20 mouse cellular contexts compared by ENCODE assay signal in the genomic region with DNA sequence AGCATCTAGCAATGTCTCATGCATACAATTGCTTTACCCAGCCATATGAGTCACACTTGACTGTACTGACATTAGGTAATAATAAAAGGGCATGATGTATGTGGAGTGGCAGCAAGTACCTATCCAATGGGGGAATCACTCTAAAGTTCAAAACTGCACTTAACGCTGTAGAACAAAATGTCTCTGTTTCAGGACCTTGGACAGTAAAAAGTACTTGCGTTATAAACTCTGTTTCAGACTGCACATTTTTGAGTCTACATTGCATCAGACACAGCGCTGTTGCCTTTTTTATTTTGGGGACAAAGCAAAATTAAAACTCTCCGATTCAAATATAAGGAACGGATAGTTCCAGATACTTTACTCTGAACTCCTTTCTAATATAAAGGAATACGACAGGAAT. TPM values are rescaled to one million over a fixed set of nuclear protein-coding genes. Genes with fewer than 3 reads are reported as not detected.
DNase-seq lines count a peak whose midpoint lies in the region; ATAC-seq and TF ChIP-seq lines count a peak whose summit lies in the region.
"Had no signal": no experiment of that assay in that cellular context is flagged by ENCODE, and none has a peak within 500 bp of the region (broad histone marks: within the 10 kb centered on the region; RNA-seq: fewer than 3 reads in every experiment).

No protein-coding gene starts in this region.

- in situ Hi-C loops in CH12.LX (cut with MboI; ENCODE audit: low pct_ligation_motif_present, low pct_unique_long_range_greater_than_20kb, low sequenced_read_pairs): no loop called here

- H3K9ac ChIP-seq in kidney, postnatal 0 days (ENCODE audit: low read depth, low read length): no peak overlapping the region
- H3K9ac ChIP-seq in CH12.LX (ENCODE audit: insufficient read depth, low read depth): no peak overlapping the region
- no peak overlapping the region for H3K9ac ChIP-seq in heart, embryonic 11.5 days (ENCODE audit: low read depth, low read length)
- H3K9ac ChIP-seq in intestine, postnatal 0 days (ENCODE audit: low read depth, low read length): no peak overlapping the region
- H3K9ac ChIP-seq: forebrain, embryonic 12.5 days; heart, embryonic 15.5 days; limb, embryonic 13.5 days; liver, embryonic 15.5 days had no signal

- no peak overlapping the region for H3K27ac ChIP-seq in kidney, postnatal 0 days
- no peak overlapping the region for H3K27ac ChIP-seq in CH12.LX (ENCODE audit: insufficient read depth, low read depth)
- no peak overlapping the region for H3K27ac ChIP-seq in heart, embryonic 11.5 days (ENCODE audit: low read depth, low read length)
- H3K27ac ChIP-seq in intestine, postnatal 0 days (ENCODE audit: low read depth, low read length): no peak overlapping the region
- H3K27ac ChIP-seq: forebrain, embryonic 12.5 days; heart, adult 2 months; heart, embryonic 15.5 days; limb, embryonic 13.5 days; liver, embryonic 15.5 days; midbrain, embryonic 10.5 days had no signal

- H3K4me3 ChIP-seq in kidney, postnatal 0 days (replicated peaks; ENCODE audit: low read depth, low read length): no peak overlapping the region
- H3K4me3 ChIP-seq in CH12.LX (replicated peaks in 1 of 3; ENCODE audit: low read depth in 2 of 3, low read length in 2 of 3, poor library complexity in 1 of 3): no peak overlapping the region
- H3K4me3 ChIP-seq in heart, embryonic 11.5 days (ENCODE audit: low read depth, low read length): no peak overlapping the region
- H3K4me3 ChIP-seq in intestine, postnatal 0 days (ENCODE audit: low read depth, low read length): no peak overlapping the region
- H3K4me3 ChIP-seq: forebrain, embryonic 12.5 days; heart, adult 2 months; heart, embryonic 15.5 days; limb, embryonic 13.5 days; liver, embryonic 15.5 days; midbrain, embryonic 10.5 days had no signal

- no peak overlapping the region for H3K4me2 ChIP-seq in kidney, postnatal 0 days (ENCODE audit: low read length)
- no peak overlapping the region for H3K4me2 ChIP-seq in CH12.LX (ENCODE audit: insufficient read depth, low read depth, poor library complexity, severe bottlenecking)
- no peak overlapping the region for H3K4me2 ChIP-seq in heart, embryonic 11.5 days
- H3K4me2 ChIP-seq in intestine, postnatal 0 days (replicated peaks; ENCODE audit: low read depth): no peak overlapping the region
- H3K4me2 ChIP-seq: forebrain, embryonic 12.5 days; heart, embryonic 15.5 days; limb, embryonic 13.5 days; liver, embryonic 15.5 days had no signal

- dilution Hi-C loops in CH12.LX (cut with MboI; ENCODE audit: extremely low pct_ligation_motif_present, extremely low pct_unique_long_range_greater_than_20kb, low sequenced_read_pairs): no loop called here

- no peak for ATAC-seq in kidney, postnatal 0 days (replicated peaks; ENCODE audit: low FRiP score, low read depth)
- ATAC-seq in heart, embryonic 11.5 days (replicated peaks; ENCODE audit: insufficient number of reproducible peaks, low FRiP score, low TSS enrichment): no peak
- no peak for ATAC-seq in intestine, postnatal 0 days
- ATAC-seq: inflammation-experienced regulatory T-cells, adult 6 months had no signal

- no peaks in the 10 kb centered on the region for H3K4me1 ChIP-seq in kidney, postnatal 0 days (replicated peaks; ENCODE audit: insufficient read depth, low read length)
- no peaks in the 10 kb centered on the region for H3K4me1 ChIP-seq in CH12.LX (ENCODE audit: control insufficient read depth in 1 of 2, insufficient read depth in 2 of 2)
- no peaks in the 10 kb centered on the region for H3K4me1 ChIP-seq in heart, embryonic 11.5 days (ENCODE audit: control insufficient read depth, insufficient read depth, low read length)
- H3K4me1 ChIP-seq in intestine, postnatal 0 days (replicated peaks; ENCODE audit: control insufficient read depth, insufficient read depth, low read length): no peaks in the 10 kb centered on the region
- H3K4me1 ChIP-seq: forebrain, embryonic 12.5 days; heart, embryonic 15.5 days; limb, embryonic 13.5 days; liver, embryonic 15.5 days; midbrain, embryonic 10.5 days had no signal

- H3K27me3 ChIP-seq in kidney, postnatal 0 days (ENCODE audit: insufficient read depth, low read length): no peaks in the 10 kb centered on the region
- no peaks in the 10 kb centered on the region for H3K27me3 ChIP-seq in CH12.LX (replicated peaks)
- H3K27me3 ChIP-seq in heart, embryonic 11.5 days (ENCODE audit: control insufficient read depth, insufficient read depth, low read length): no peaks in the 10 kb centered on the region
- H3K27me3 ChIP-seq in intestine, postnatal 0 days (replicated peaks; ENCODE audit: control insufficient read depth, insufficient read depth, low read length): no peaks in the 10 kb centered on the region
- H3K27me3 ChIP-seq: forebrain, embryonic 12.5 days; heart, embryonic 15.5 days; limb, embryonic 13.5 days; liver, embryonic 15.5 days had no signal

- no peaks in the 10 kb centered on the region; the same call in 1 of the 2 replicates for H3K9me3 ChIP-seq in kidney, postnatal 0 days (replicated peaks; ENCODE audit: low read length)
- peaks cover 19% of the 10 kb centered on the region for H3K9me3 ChIP-seq in CH12.LX (replicated peaks; ENCODE audit: low read length)
- no peaks in the 10 kb centered on the region for H3K9me3 ChIP-seq in heart, embryonic 11.5 days (replicated peaks; ENCODE audit: control insufficient read depth, low read length)
- no peaks in the 10 kb centered on the region; the same call in 1 of the 2 replicates for H3K9me3 ChIP-seq in intestine, postnatal 0 days (ENCODE audit: control insufficient read depth)
- H3K9me3 ChIP-seq: heart, embryonic 15.5 days; liver, embryonic 15.5 days had no signal

- no peaks in the 10 kb centered on the region for H3K36me3 ChIP-seq in kidney, postnatal 0 days (ENCODE audit: insufficient read depth, low read length)
- H3K36me3 ChIP-seq in CH12.LX (replicated peaks in 1 of 2; ENCODE audit: control insufficient read depth in 1 of 2, insufficient read depth in 1 of 2, low read length in 1 of 2): peaks cover 0 to 11% of the 10 kb centered on the region in 2 experiments
- no peaks in the 10 kb centered on the region for H3K36me3 ChIP-seq in heart, embryonic 11.5 days (ENCODE audit: control insufficient read depth, insufficient read depth, low read length)
- no peaks in the 10 kb centered on the region for H3K36me3 ChIP-seq in intestine, postnatal 0 days (ENCODE audit: control insufficient read depth, insufficient read depth)
- H3K36me3 ChIP-seq: forebrain, embryonic 12.5 days; heart, embryonic 15.5 days; limb, embryonic 13.5 days; liver, embryonic 15.5 days; midbrain, embryonic 10.5 days had no signal

- 57% methylated on average over 6 of the region's 6 CpGs for WGBS in kidney, postnatal 0 days
- WGBS in heart, embryonic 11.5 days (ENCODE audit: insufficient replicate concordance): 56% methylated on average over 6 of the region's 6 CpGs
- WGBS in intestine, postnatal 0 days: 61% methylated on average over 6 of the region's 6 CpGs

- TF ChIP-seq CTCF in kidney, postnatal 0 days (IDR thresholded peaks at IDR 0.05; ENCODE audit: low read depth): no peak
- TF ChIP-seq CTCF in CH12.LX (conservative IDR thresholded peaks at IDR 0.05 in 1 of 2, IDR thresholded peaks at IDR 0.05 in 1 of 2; ENCODE audit: low read depth in 2 of 2, low read length in 2 of 2): no peak
- no peak for TF ChIP-seq CTCF in intestine, postnatal 0 days (IDR thresholded peaks at IDR 0.05; ENCODE audit: low read depth)

- peak; percentile 74 for DNase-seq in kidney, postnatal 0 days (ENCODE audit: low spot score)
- no peak for DNase-seq in kidney, postnatal 25 days
- DNase-seq in 3T3-L1 (ENCODE audit: low read depth, low spot score): peak; percentile 79
- peak; percentile 19 for DNase-seq in CH12.LX (ENCODE audit: extremely low read depth)
- DNase-seq in embryo, embryonic 10.5 days (ENCODE audit: low spot score): peak; percentile 67
- DNase-seq in urinary bladder, postnatal 25 days (ENCODE audit: low spot score): no peak
- DNase-seq: cerebellum, adult 2 months; gastrocnemius, postnatal 25 days; heart, adult 2 months; kidney, adult 8-10 months; lung, postnatal 36 days; thymus, postnatal 25 days had no signal

- TF ChIP-seq POLR2A in CH12.LX (IDR thresholded peaks at IDR 0.05; ENCODE audit: low read depth, low read length): no peak

- no peaks in the 10 kb centered on the region for H3K79me2 ChIP-seq in CH12.LX (replicated peaks; ENCODE audit: control insufficient read depth, extremely low read depth, insufficient read depth, poor library complexity, severe bottlenecking)

- TF ChIP-seq EP300 in CH12.LX (IDR thresholded peaks at IDR 0.05; ENCODE audit: low read length): no peak

- TF ChIP-seq RAD21 in CH12.LX (IDR thresholded peaks at IDR 0.05; ENCODE audit: low read depth, low read length): no peak

TF ChIP-seq in CH12.LX, 34 proteins besides CTCF, POLR2A, EP300 and RAD21:
- TF ChIP-seq SIN3A (IDR thresholded peaks at IDR 0.05; ENCODE audit: low read length) (peak; percentile 74; the same call in 1 of the 2 replicates), BHLHE40 (IDR thresholded peaks at IDR 0.05; ENCODE audit: low read depth, low read length) (no peak), JUN (IDR thresholded peaks at IDR 0.05; ENCODE audit: insufficient read depth, low read depth, low read length) (no peak), MXI1 (IDR thresholded peaks at IDR 0.05; ENCODE audit: low read depth, low read length) (peak; percentile 51; the same call in 1 of the 2 replicates), KAT2A (IDR thresholded peaks at IDR 0.05; ENCODE audit: insufficient replicate concordance, low read length) (no peak), MEF2A (IDR thresholded peaks at IDR 0.05; ENCODE audit: borderline replicate concordance, low read depth, low read length) (no peak), TBP (conservative IDR thresholded peaks at IDR 0.05; ENCODE audit: low read depth, low read length) (no peak), ETS1 (conservative IDR thresholded peaks at IDR 0.05; ENCODE audit: low read depth, low read length) (no peak), ZC3H11A (IDR thresholded peaks at IDR 0.05; ENCODE audit: low read depth, low read length) (no peak)

RNA-seq across cellular contexts. Expression of gene Kcnk10, which starts 10.5 kb away (rescaled TPM):
- 0.49 and 0.79 TPM in 2 replicates for polyA plus RNA-seq in kidney, postnatal 0 days (2015; fragmentation: Nextera tagmentation; extraction: Ambion mirVana)
- total RNA-seq in CH12.LX (2012; rRNA removed): 4.4 and 7.5 TPM in 2 replicates
- total RNA-seq in CH12.LX (2014; rRNA removed): 3.8 and 4.3 TPM in 2 replicates
- polyA plus RNA-seq in CH12.LX (2012; ENCODE audit: insufficient read length, low read depth): 2.3 and 2.4 TPM in 2 replicates
- 0.25 and 0.44 TPM in 2 replicates for polyA plus RNA-seq in heart, embryonic 11.5 days (2014; fragmentation: Nextera tagmentation; extraction: Ambion mirVana)
- polyA plus RNA-seq in intestine, postnatal 0 days (2015; fragmentation: Nextera tagmentation; extraction: Ambion mirVana): 0.74 and 1.3 TPM in 2 replicates
- total RNA-seq: gastrocnemius, postnatal 25 days; heart, adult 2 months had no signal
- polyA plus RNA-seq: inflammation-experienced regulatory T-cells, adult 6 months had no signal

RNA-seq across cellular contexts. Expression of gene Spata7, which starts 39.4 kb away (rescaled TPM):
- 11.3 and 13.2 TPM in 2 replicates for polyA plus RNA-seq in kidney, postnatal 0 days (2015; fragmentation: Nextera tagmentation; extraction: Ambion mirVana)
- total RNA-seq in CH12.LX (2012; rRNA removed): 6.2 and 7.8 TPM in 2 replicates
- total RNA-seq in CH12.LX (2014; rRNA removed): 9.4 and 10.2 TPM in 2 replicates
- polyA plus RNA-seq in CH12.LX (2012; ENCODE audit: insufficient read length, low read depth): 7.0 and 8.2 TPM in 2 replicates
- 11.8 and 14.6 TPM in 2 replicates for polyA plus RNA-seq in heart, embryonic 11.5 days (2014; fragmentation: Nextera tagmentation; extraction: Ambion mirVana)
- polyA plus RNA-seq in intestine, postnatal 0 days (2015; fragmentation: Nextera tagmentation; extraction: Ambion mirVana): 2.7 and 3.3 TPM in 2 replicates

Comparison
In these comparisons a context has a peak if more than half of its experiments do, and no peak if none do; other contexts are left out.
1. DNase-seq: peak in kidney, postnatal 0 days (single experiment), 3T3-L1 (single experiment), CH12.LX (single experiment) and embryo, embryonic 10.5 days (single experiment); none in kidney, postnatal 25 days (0 of 2) and urinary bladder, postnatal 25 days (single experiment).